Mouse (Mus musculus) skeletal muscle tissue, adult 2 months (tissue): ENCODE data around the gene Cd247.

Experiments used
- DNase-seq: peaks from one replicate; pipeline ENCODE4 v3.0.0-alpha.2; 2012; ENCODE audit warnings: low read depth, low spot score

The Cd247 gene

GRCm38 (mm10) chr1:165775518-165776294 lies 12.8 kb upstream of the Cd247 start:
- DNase-seq = no peak

GRCm38 (mm10) chr1:165779954-165780585 lies 8.4 kb upstream of the Cd247 start:
- no peak for DNase-seq

GRCm38 (mm10) chr1:165780586-165781111 lies 7.8 kb upstream of the Cd247 start:
- no peak for DNase-seq

GRCm38 (mm10) chr1:165781426-165781825 lies 7.1 kb upstream of the Cd247 start:
- no peak for DNase-seq

GRCm38 (mm10) chr1:165781911-165782310 lies 6.6 kb upstream of the Cd247 start:
- no peak for DNase-seq

- no peak for DNase-seq
Measured at GRCm38 (mm10) chr1:165786296-165786695, 2.2 kb upstream of the Cd247 start.

- no peak for DNase-seq
Measured at GRCm38 (mm10) chr1:165789066-165789660, 682 bp downstream of the Cd247 start.

- no peak for DNase-seq
Measured at GRCm38 (mm10) chr1:165789963-165790362, 1.5 kb downstream of the Cd247 start.

GRCm38 (mm10) chr1:165790461-165791210 lies 2.2 kb downstream of the Cd247 start:
- no peak for DNase-seq

- DNase-seq = no peak
Measured at GRCm38 (mm10) chr1:165791411-165791810, 2.9 kb downstream of the Cd247 start.

GRCm38 (mm10) chr1:165801709-165802310 lies 13.3 kb downstream of the Cd247 start:
- no peak for DNase-seq

GRCm38 (mm10) chr1:165803107-165803506 lies 14.6 kb downstream of the Cd247 start:
- DNase-seq = no peak

- DNase-seq = no peak
Measured at GRCm38 (mm10) chr1:165804133-165804532, 15.7 kb downstream of the Cd247 start.

- DNase-seq = no peak
Measured at GRCm38 (mm10) chr1:165810633-165811032, 22.2 kb downstream of the Cd247 start.

GRCm38 (mm10) chr1:165811170-165811569 lies 22.7 kb downstream of the Cd247 start:
- DNase-seq = no peak

- no peak for DNase-seq
Measured at GRCm38 (mm10) chr1:165812775-165813174, 24.3 kb downstream of the Cd247 start.

GRCm38 (mm10) chr1:165814116-165814515 lies 25.6 kb downstream of the Cd247 start:
- DNase-seq = no peak

GRCm38 (mm10) chr1:165814521-165815278 lies 26.2 kb downstream of the Cd247 start:
- no peak for DNase-seq

GRCm38 (mm10) chr1:165816391-165816790 lies 27.9 kb downstream of the Cd247 start:
- DNase-seq = no peak

GRCm38 (mm10) chr1:165817264-165817663 lies 28.8 kb downstream of the Cd247 start:
- DNase-seq = no peak
